ENCODE assay signal across 8 mouse cellular contexts in genomic region chr11:19919785-19920671, GRCm38 (mm10). TPM values are rescaled to one million over a fixed set of nuclear protein-coding genes. Genes with fewer than 3 reads are reported as not detected.
DNase-seq lines count a peak whose midpoint lies in the region; ATAC-seq lines count a peak whose summit lies in the region.

No protein-coding gene starts in this region.

- under 1% methylated on average over 70 of the region's 70 CpGs for WGBS in intestine, embryonic 16.5 days
- WGBS in limb, embryonic 10.5 days = under 1% methylated on average over 70 of the region's 70 CpGs
- under 1% methylated on average over 64 of the region's 70 CpGs for WGBS in midbrain, embryonic 11.5 days

- H3K27me3 ChIP-seq in intestine, embryonic 16.5 days (replicated peaks; ENCODE audit: control insufficient read depth, insufficient read depth, low read length) = no peaks in the 10 kb centered on the region
- no peaks in the 10 kb centered on the region for H3K27me3 ChIP-seq in limb, embryonic 10.5 days (ENCODE audit: low read depth, poor library complexity, severe bottlenecking)
- no peaks in the 10 kb centered on the region for H3K27me3 ChIP-seq in midbrain, embryonic 11.5 days (ENCODE audit: control insufficient read depth, insufficient read depth, low read length)

- peak overlapping the region; percentile 59 for H3K4me2 ChIP-seq in intestine, embryonic 16.5 days (ENCODE audit: low read depth, low read length)
- peak overlapping the region; percentile 84 for H3K4me2 ChIP-seq in midbrain, embryonic 11.5 days

- peak; percentile 90 for DNase-seq in adrenal gland, postnatal 10 days
- peak; percentile 70 for DNase-seq in embryo, embryonic 11.5 days (ENCODE audit: low read depth, low spot score)
- peak; percentile 80 to 85 for DNase-seq in gastrocnemius, postnatal 4 days (ENCODE audit: low spot score in 2 of 2)
- DNase-seq in limb, embryonic 10.5 days (ENCODE audit: low spot score) = peak; percentile 90
- DNase-seq in midbrain, embryonic 11.5 days (ENCODE audit: low spot score, missing footprints) = peak; percentile 96
- DNase-seq in right cerebral cortex, postnatal 4 days = peak; percentile 82
- peak; percentile 84 for DNase-seq in yolk sac, embryonic 10.5 days (ENCODE audit: low spot score)

- no peaks in the 10 kb centered on the region for H3K36me3 ChIP-seq in intestine, embryonic 16.5 days (ENCODE audit: control insufficient read depth, insufficient read depth, low read length)
- H3K36me3 ChIP-seq in limb, embryonic 10.5 days = no peaks in the 10 kb centered on the region
- no peaks in the 10 kb centered on the region for H3K36me3 ChIP-seq in midbrain, embryonic 11.5 days (ENCODE audit: control insufficient read depth, insufficient read depth, low read length)

- H3K27ac ChIP-seq in intestine, embryonic 16.5 days (ENCODE audit: low read length) = peak overlapping the region; percentile 95
- peak overlapping the region; percentile 95 for H3K27ac ChIP-seq in limb, embryonic 10.5 days
- peak overlapping the region; percentile 21 for H3K27ac ChIP-seq in midbrain, embryonic 11.5 days (ENCODE audit: low read depth, low read length)

- peak overlapping the region; percentile 85 for H3K9ac ChIP-seq in intestine, embryonic 16.5 days (ENCODE audit: low read depth, low read length)
- H3K9ac ChIP-seq in midbrain, embryonic 11.5 days (ENCODE audit: low read length) = peak overlapping the region; percentile 71

- ATAC-seq in intestine, embryonic 16.5 days = peak; percentile 83
- peak; percentile 69 for ATAC-seq in midbrain, embryonic 11.5 days (ENCODE audit: low FRiP score)

- H3K4me1 ChIP-seq in intestine, embryonic 16.5 days (ENCODE audit: control insufficient read depth, insufficient read depth, low read length) = peaks cover 3% of the 10 kb centered on the region; the same call in 1 of the 2 replicates
- peaks cover 39% of the 10 kb centered on the region for H3K4me1 ChIP-seq in limb, embryonic 10.5 days
- H3K4me1 ChIP-seq in midbrain, embryonic 11.5 days (ENCODE audit: control insufficient read depth, insufficient read depth, low read length) = peaks cover 18% of the 10 kb centered on the region

- peak overlapping the region; percentile 78 for H3K4me3 ChIP-seq in intestine, embryonic 16.5 days (ENCODE audit: low read length)
- H3K4me3 ChIP-seq in limb, embryonic 10.5 days = peak overlapping the region; percentile 79
- H3K4me3 ChIP-seq in midbrain, embryonic 11.5 days (ENCODE audit: low read depth, low read length) = peak overlapping the region; percentile 55

- H3K9me3 ChIP-seq in intestine, embryonic 16.5 days (ENCODE audit: control insufficient read depth, low read length) = no peaks in the 10 kb centered on the region
- no peaks in the 10 kb centered on the region for H3K9me3 ChIP-seq in limb, embryonic 10.5 days (replicated peaks)
- no peaks in the 10 kb centered on the region for H3K9me3 ChIP-seq in midbrain, embryonic 11.5 days (ENCODE audit: control insufficient read depth, low read length)

RNA-seq across cellular contexts. Expression of gene Spred2, which starts 4.1 kb away (rescaled TPM):
- 10 to 100 TPM; 33.1 to 37.0 TPM for total RNA-seq in adrenal gland, postnatal 10 days (2021)
- total RNA-seq in gastrocnemius, postnatal 4 days (2021) = 10 to 100 TPM; 21.2 to 26.4 TPM
- 4.4 and 4.9 TPM in 2 replicates for polyA plus RNA-seq in intestine, embryonic 16.5 days (2015; fragmentation: Nextera tagmentation; extraction: Ambion mirVana)
- polyA plus RNA-seq in limb, embryonic 10.5 days (2016; fragmentation: Nextera tagmentation; extraction: Ambion mirVana) = 8.3 and 9.3 TPM in 2 replicates
- polyA plus RNA-seq in midbrain, embryonic 11.5 days (2014; fragmentation: Nextera tagmentation; extraction: Ambion mirVana) = 4.7 and 5.7 TPM in 2 replicates

Comparison
In these comparisons a context has a peak if more than half of its experiments do, and no peak if none do; other contexts are left out.
1. Peak in every context shown above with its lines: DNase-seq, ATAC-seq, H3K4me3 ChIP-seq and H3K27ac ChIP-seq.
2. H3K27ac ChIP-seq: peak in every context shown above with its lines; median percentile 95 in intestine, embryonic 16.5 days; 95 in limb, embryonic 10.5 days; 21 in midbrain, embryonic 11.5 days.